Mouse (Mus musculus): Measurements from ENCODE around the gene Vmn1r14.
"Not testable (repeated sequence)": the region's sequence is repeated elsewhere in the genome, so short reads cannot be mapped to it uniquely, and the experiment has no call there.

The Vmn1r14 gene

GRCm38 (mm10) chr6:57231386-57231785 is at the start of gene Vmn1r14:
Gene Vmn1r14 (plus strand): TSS chr6:57231686.
- in situ Hi-C loops (cut with MboI): no loop called here

GRCm38 (mm10) chr6:57190016-57190415 is 41.5 kb upstream of the Vmn1r14 start:
- in situ Hi-C loops (cut with MboI): not testable (repeated sequence)

- in situ Hi-C loops (cut with MboI): not testable (repeated sequence)
Observed at GRCm38 (mm10) chr6:57202990-57203389, 28.5 kb upstream of the Vmn1r14 start, which contains the start of gene Vmn1r13. Gene Vmn1r13 (plus strand): TSS chr6:57203290.

- in situ Hi-C loops (cut with MboI): no loop called here
Observed at GRCm38 (mm10) chr6:57257652-57258051, 26.2 kb downstream of the Vmn1r14 start, which contains the start of gene Vmn1r15. Gene Vmn1r15 (plus strand): TSS chr6:57257952.

- in situ Hi-C loops (cut with MboI): no loop called here
Observed at GRCm38 (mm10) chr6:57260990-57261389, 29.5 kb downstream of the Vmn1r14 start.

GRCm38 (mm10) chr6:57271881-57272280 is 40.4 kb downstream of the Vmn1r14 start:
- in situ Hi-C loops (cut with MboI): no loop called here

GRCm38 (mm10) chr6:57272517-57272916 is 41.0 kb downstream of the Vmn1r14 start:
- in situ Hi-C loops (cut with MboI): no loop called here

- in situ Hi-C loops (cut with MboI): no loop called here
Observed at GRCm38 (mm10) chr6:57278952-57279351, 47.5 kb downstream of the Vmn1r14 start.
